Mouse (Mus musculus) limb, embryonic 11.5 days (tissue): ENCODE results near the gene Hepacam2. TPM values are rescaled to one million over a fixed set of nuclear protein-coding genes. Genes with fewer than 3 reads are reported as not detected.
"Not testable (repeated sequence)": the region's sequence is repeated elsewhere in the genome, so short reads cannot be mapped to it uniquely, and the experiment has no call there.

Experiments
- ATAC-seq: fragments of 200-750 bp; cut with Nextera tagmentation; 2 replicates; pipeline ENCODE4 v1.8.0; 2017; ENCODE audit warnings: low read depth; ENCODE audit not compliant: insufficient number of reproducible peaks, low FRiP score, low TSS enrichment
- DNase-seq: peaks from one replicate; pipeline ENCODE4 v3.0.0-alpha.2; 2015; ENCODE audit warnings: low spot score
- H3K27ac ChIP-seq: fragments of 300-500 bp; sonication (generic); replicated peaks from 2 replicates; pipeline ENCODE4 v1.5.1; 2014; ENCODE audit warnings: low read depth, mild to moderate bottlenecking, low read length
- H3K27me3 ChIP-seq: fragments of 300-500 bp; sonication (generic); 2 replicates; pipeline ENCODE4 v1.6.1; 2014; ENCODE audit warnings: mild to moderate bottlenecking, low read length, mixed read lengths; ENCODE audit not compliant: control insufficient read depth, insufficient read depth
- H3K36me3 ChIP-seq: fragments of 300-500 bp; sonication (generic); 2 replicates; pipeline ENCODE4 v1.6.1; 2014; ENCODE audit warnings: mild to moderate bottlenecking, low read length, moderate library complexity, mixed read lengths; ENCODE audit not compliant: control insufficient read depth, insufficient read depth
- H3K4me1 ChIP-seq: fragments of 300-500 bp; sonication (generic); 2 replicates; pipeline ENCODE4 v1.6.1; 2014; ENCODE audit warnings: low read length, mixed read lengths; ENCODE audit not compliant: control insufficient read depth, insufficient read depth
- H3K4me2 ChIP-seq: fragments of 300-500 bp; sonication (generic); 2 replicates; pipeline ENCODE4 v1.6.1; 2014; ENCODE audit warnings: low read depth, mild to moderate bottlenecking, moderate library complexity; ENCODE audit not compliant: severe bottlenecking
- H3K4me3 ChIP-seq: fragments of 300-500 bp; sonication (generic); 2 replicates; pipeline ENCODE4 v1.5.1; 2014; ENCODE audit warnings: low read depth, low read length
- H3K9ac ChIP-seq: fragments of 300-500 bp; sonication (generic); 2 replicates; pipeline ENCODE4 v1.6.1; 2014; ENCODE audit warnings: mild to moderate bottlenecking, low read length
- H3K9me3 ChIP-seq: fragments of 300-500 bp; sonication (generic); 2 replicates; pipeline ENCODE4 v1.6.1; 2016; ENCODE audit warnings: low read length; ENCODE audit not compliant: control insufficient read depth
- WGBS: fragments of 180-500 bp; shearing (Covaris S2); extraction: QIAGEN DNeasy Blood & Tissue Kit; methylation state at CpG from one replicate; pipeline ENCODE4 v1.1.7; 2014; 5-methylcytosine and 5-hydroxymethylcytosine counted together
- polyA plus RNA-seq: library from polyadenylated mRNA; unstranded; fragments of >200 nt; fragmentation: Nextera tagmentation; extraction: Ambion mirVana; gene quantifications from 2 replicates; pipeline ENCODE4 v1.2.1, GENCODE M21; 2014

Hepacam2 gene
- polyA plus RNA-seq, 1 experiment from 2014 or later = 0.31 TPM

GRCm38 (mm10) chr6:3454421-3454820 lies 43.7 kb downstream of the Hepacam2 start:
- Histone ChIP-seq H3K27ac (no peak overlapping the region), H3K4me2 (no peak overlapping the region), H3K36me3 (no peaks in the 10 kb centered on the region), H3K27me3 (no peaks in the 10 kb centered on the region), H3K4me3 (no peak overlapping the region), H3K9me3 (no peaks in the 10 kb centered on the region), H3K4me1 (no peaks in the 10 kb centered on the region), H3K9ac (no peak overlapping the region)
- ATAC-seq (no peak), DNase-seq (no peak)
- 35% methylated on average over 5 of the region's 5 CpGs for WGBS

- Histone ChIP-seq H3K27ac (no peak overlapping the region), H3K9me3 (no peaks in the 10 kb centered on the region), H3K4me3 (no peak overlapping the region), H3K27me3 (no peaks in the 10 kb centered on the region), H3K4me1 (no peaks in the 10 kb centered on the region), H3K36me3 (no peaks in the 10 kb centered on the region), H3K9ac (no peak overlapping the region), H3K4me2 (no peak overlapping the region)
- WGBS = 10% methylated on average over 5 of the region's 5 CpGs
- DNase-seq (peak; percentile 80), ATAC-seq (0 out of 2 replicates have a peak, but pooled peaks have one; percentile 54)
Measured at GRCm38 (mm10) chr6:3447404-3447803, 50.7 kb downstream of the Hepacam2 start.

- Histone ChIP-seq H3K4me2 (no peak overlapping the region), H3K9ac (no peak overlapping the region), H3K36me3 (no peaks in the 10 kb centered on the region), H3K9me3 (no peaks in the 10 kb centered on the region), H3K27ac (no peak overlapping the region), H3K4me1 (no peaks in the 10 kb centered on the region), H3K4me3 (no peak overlapping the region), H3K27me3 (no peaks in the 10 kb centered on the region)
- WGBS = 14% methylated on average over 1 of the region's 1 CpGs
- no peak for DNase-seq
- no peak for ATAC-seq
Measured at GRCm38 (mm10) chr6:3443905-3444304, 54.2 kb downstream of the Hepacam2 start.

- Histone ChIP-seq H3K27me3 (no peaks in the 10 kb centered on the region), H3K4me2 (no peak overlapping the region), H3K27ac (no peak overlapping the region), H3K9me3 (peaks cover 3% of the 10 kb centered on the region; the same call in 1 of the 2 replicates), H3K4me1 (no peaks in the 10 kb centered on the region), H3K4me3 (no peak overlapping the region), H3K9ac (no peak overlapping the region), H3K36me3 (no peaks in the 10 kb centered on the region)
- no peak for DNase-seq
- no peak for ATAC-seq
Measured at GRCm38 (mm10) chr6:3436087-3436486, 62.0 kb downstream of the Hepacam2 start.

GRCm38 (mm10) chr6:3430976-3431375 lies 67.1 kb downstream of the Hepacam2 start:
- not testable (repeated sequence) for H3K36me3 ChIP-seq, H3K27me3 ChIP-seq, H3K4me1 ChIP-seq, H3K4me2 ChIP-seq, H3K9me3 ChIP-seq, H3K9ac ChIP-seq, H3K4me3 ChIP-seq, H3K27ac ChIP-seq, ATAC-seq, DNase-seq
- 81% methylated on average over 2 of the region's 2 CpGs for WGBS

- WGBS = 84% methylated on average over 1 of the region's 1 CpGs
- Histone ChIP-seq H3K9me3 (no peaks in the 10 kb centered on the region), H3K9ac (no peak overlapping the region), H3K36me3 (no peaks in the 10 kb centered on the region), H3K27ac (no peak overlapping the region), H3K4me1 (no peaks in the 10 kb centered on the region), H3K4me2 (no peak overlapping the region), H3K4me3 (no peak overlapping the region), H3K27me3 (no peaks in the 10 kb centered on the region)
- ATAC-seq (no peak), DNase-seq (no peak)
Measured at GRCm38 (mm10) chr6:3427047-3427446, 71.1 kb downstream of the Hepacam2 start.

GRCm38 (mm10) chr6:3425333-3425732 lies 72.8 kb downstream of the Hepacam2 start:
- H3K9ac ChIP-seq, H3K4me1 ChIP-seq, DNase-seq, H3K4me3 ChIP-seq, H3K4me2 ChIP-seq, ATAC-seq, H3K27ac ChIP-seq, H3K36me3 ChIP-seq, H3K9me3 ChIP-seq, H3K27me3 ChIP-seq: not testable (repeated sequence)

GRCm38 (mm10) chr6:3424613-3425277 lies 73.4 kb downstream of the Hepacam2 start:
- not testable (repeated sequence) for H3K4me2 ChIP-seq, H3K27ac ChIP-seq, H3K27me3 ChIP-seq, ATAC-seq, H3K4me1 ChIP-seq, H3K36me3 ChIP-seq, H3K9me3 ChIP-seq, H3K4me3 ChIP-seq, DNase-seq, H3K9ac ChIP-seq
- WGBS = 50% methylated on average over 1 of the region's 4 CpGs
